In genomic region chr6:114918994-114919393, GRCm38 (mm10) we compare ENCODE assay signal across 9 mouse cellular contexts. TPM values are rescaled to one million over a fixed set of nuclear protein-coding genes. Genes with fewer than 3 reads are reported as not detected.
DNase-seq lines count a peak whose midpoint lies in the region; ATAC-seq and TF ChIP-seq lines count a peak whose summit lies in the region.
"Had no signal": no experiment of that assay in that cellular context is flagged by ENCODE, and none has a peak within 500 bp of the region (broad histone marks: within the 10 kb centered on the region; RNA-seq: fewer than 3 reads in every experiment).

No protein-coding gene starts in this region.

- in situ Hi-C loops in CH12.LX (cut with MboI; ENCODE audit: low pct_ligation_motif_present, low pct_unique_long_range_greater_than_20kb, low sequenced_read_pairs) = no loop called here

- no peak for ATAC-seq in heart, embryonic 16.5 days (replicated peaks; ENCODE audit: extremely low read depth, insufficient read depth, low FRiP score)
- no peak for ATAC-seq in liver, embryonic 16.5 days (ENCODE audit: low read depth)

- peak overlapping the region; percentile 95 for H3K27ac ChIP-seq in gastrocnemius, adult 2 months
- peak overlapping the region; percentile 4; the same call in 1 of the 2 replicates for H3K27ac ChIP-seq in CH12.LX (ENCODE audit: insufficient read depth, low read depth)
- peak overlapping the region; percentile 88 for H3K27ac ChIP-seq in heart, embryonic 16.5 days (ENCODE audit: low read length)
- no peak overlapping the region for H3K27ac ChIP-seq in liver, embryonic 16.5 days (ENCODE audit: low read length)

- peaks cover 0 to 31% of the 10 kb centered on the region in 2 experiments for H3K36me3 ChIP-seq in CH12.LX (replicated peaks in 1 of 2; ENCODE audit: control insufficient read depth in 1 of 2, insufficient read depth in 1 of 2, low read length in 1 of 2)
- no peaks in the 10 kb centered on the region for H3K36me3 ChIP-seq in heart, embryonic 16.5 days (ENCODE audit: control insufficient read depth, insufficient read depth)
- no peaks in the 10 kb centered on the region for H3K36me3 ChIP-seq in liver, embryonic 16.5 days (ENCODE audit: control insufficient read depth, insufficient read depth)

- H3K79me2 ChIP-seq in CH12.LX (replicated peaks; ENCODE audit: control insufficient read depth, extremely low read depth, insufficient read depth, poor library complexity, severe bottlenecking) = peaks cover 89% of the 10 kb centered on the region

- H3K9me3 ChIP-seq in CH12.LX (replicated peaks; ENCODE audit: low read length) = no peaks in the 10 kb centered on the region
- no peaks in the 10 kb centered on the region for H3K9me3 ChIP-seq in heart, embryonic 16.5 days (replicated peaks; ENCODE audit: control insufficient read depth, low read length)
- no peaks in the 10 kb centered on the region for H3K9me3 ChIP-seq in liver, embryonic 16.5 days (replicated peaks; ENCODE audit: control insufficient read depth, low read length)

- no peak for TF ChIP-seq EP300 in CH12.LX (IDR thresholded peaks at IDR 0.05; ENCODE audit: low read length)

- peak overlapping the region; percentile 75 for H3K4me3 ChIP-seq in gastrocnemius, adult 2 months
- H3K4me3 ChIP-seq in CH12.LX (replicated peaks in 1 of 3; ENCODE audit: low read depth in 2 of 3, low read length in 2 of 3, poor library complexity in 1 of 3) = peak overlapping the region; percentile 28 to 93 (median 73)
- H3K4me3 ChIP-seq in heart, embryonic 16.5 days (ENCODE audit: low read length) = peak overlapping the region; percentile 90
- H3K4me3 ChIP-seq in liver, embryonic 16.5 days (ENCODE audit: low read depth, low read length) = no peak overlapping the region

- 64% methylated on average over 9 of the region's 9 CpGs for WGBS in heart, embryonic 16.5 days
- whole genome bisulfite sequencing in liver, embryonic 16.5 days (ENCODE audit: insufficient replicate concordance) = 60% methylated on average over 9 of the region's 9 CpGs

- intact Hi-C loops in gastrocnemius, adult 2 months (cut with DNase I) = no loop called here
- intact Hi-C loops in gastrocnemius, postnatal 36 days (cut with DNase I) = no loop called here

- peak; percentile 58 for DNase-seq in gastrocnemius, adult 2 months
- DNase-seq in gastrocnemius, postnatal 36 days = no peak
- no peak for DNase-seq in CH12.LX (ENCODE audit: extremely low read depth)
- DNase-seq in right cerebral cortex, postnatal 14 days = no peak
- DNase-seq in MN1 (ENCODE audit: low spot score) = no peak
- no peak for DNase-seq in right cerebral cortex, postnatal 36 days (ENCODE audit: low spot score in 2 of 2)
- DNase-seq: right cerebral cortex, postnatal 25 days had no signal

- H3K27me3 ChIP-seq in CH12.LX (replicated peaks) = no peaks in the 10 kb centered on the region
- H3K27me3 ChIP-seq in heart, embryonic 16.5 days (ENCODE audit: control insufficient read depth, insufficient read depth, low read length) = no peaks in the 10 kb centered on the region
- no peaks in the 10 kb centered on the region for H3K27me3 ChIP-seq in liver, embryonic 16.5 days (ENCODE audit: control insufficient read depth, insufficient read depth, low read depth, low read length)

- no peak for TF ChIP-seq CTCF in gastrocnemius, adult 2 months (IDR thresholded peaks at IDR 0.05)
- TF ChIP-seq CTCF in CH12.LX (conservative IDR thresholded peaks at IDR 0.05 in 1 of 2, IDR thresholded peaks at IDR 0.05 in 1 of 2; ENCODE audit: low read depth in 2 of 2, low read length in 2 of 2) = no peak

- peak overlapping the region; percentile 97; the same call in 1 of the 2 replicates for H3K9ac ChIP-seq in CH12.LX (ENCODE audit: insufficient read depth, low read depth)
- peak overlapping the region; percentile 97 for H3K9ac ChIP-seq in heart, embryonic 16.5 days (ENCODE audit: low read length)
- H3K9ac ChIP-seq in liver, embryonic 16.5 days (ENCODE audit: low read depth, low read length) = no peak overlapping the region; the same call in 1 of the 2 replicates

- dilution Hi-C loops in CH12.LX (cut with MboI; ENCODE audit: extremely low pct_ligation_motif_present, extremely low pct_unique_long_range_greater_than_20kb, low sequenced_read_pairs) = no loop called here

- TF ChIP-seq RAD21 in CH12.LX (IDR thresholded peaks at IDR 0.05; ENCODE audit: low read depth, low read length) = no peak

- no peak for TF ChIP-seq POLR2A in CH12.LX (IDR thresholded peaks at IDR 0.05; ENCODE audit: low read depth, low read length)

- peak overlapping the region; percentile 77 for H3K4me2 ChIP-seq in CH12.LX (ENCODE audit: insufficient read depth, low read depth, poor library complexity, severe bottlenecking)
- peak overlapping the region; percentile 63 for H3K4me2 ChIP-seq in heart, embryonic 16.5 days (ENCODE audit: low read depth, low read length)
- H3K4me2 ChIP-seq in liver, embryonic 16.5 days (ENCODE audit: low read depth, low read length) = peak overlapping the region; percentile 75; the same call in 1 of the 2 replicates

- H3K4me1 ChIP-seq in CH12.LX (ENCODE audit: control insufficient read depth in 1 of 2, insufficient read depth in 2 of 2) = peaks cover 19 to 52% of the 10 kb centered on the region in 2 experiments
- H3K4me1 ChIP-seq in heart, embryonic 16.5 days (ENCODE audit: control insufficient read depth, insufficient read depth, low read length) = peaks cover 55% of the 10 kb centered on the region
- peaks cover 41% of the 10 kb centered on the region for H3K4me1 ChIP-seq in liver, embryonic 16.5 days (ENCODE audit: control insufficient read depth, low read depth, low read length)

TF ChIP-seq in CH12.LX, 34 proteins besides CTCF, POLR2A, EP300 and RAD21:
- TF ChIP-seq PAX5 (IDR thresholded peaks at IDR 0.05; ENCODE audit: low read length) (no peak), MXI1 (IDR thresholded peaks at IDR 0.05; ENCODE audit: low read depth, low read length) (0 out of 2 replicates have a peak, but pooled peaks have one; percentile 8), TBP (conservative IDR thresholded peaks at IDR 0.05; ENCODE audit: low read depth, low read length) (no peak), TCF12 (IDR thresholded peaks at IDR 0.05; ENCODE audit: low read depth, low read length) (no peak)

RNA-seq across cellular contexts. Expression of gene Vgll4, which starts 50.8 kb away (rescaled TPM):
- total RNA-seq in gastrocnemius, adult 2 months (2021) = 10 to 100 TPM; 16.7 to 25.6 TPM
- 10 to 100 TPM; 13.4 to 14.5 TPM for total RNA-seq in gastrocnemius, postnatal 36 days (2021)
- total RNA-seq in CH12.LX (2012; rRNA removed) (73.7 and 85.1 TPM in 2 replicates), CH12.LX (2014; rRNA removed) (29.3 and 34.6 TPM in 2 replicates)
- polyA plus RNA-seq in CH12.LX (2012; ENCODE audit: insufficient read length, low read depth) = 32.4 and 37.3 TPM in 2 replicates
- 65.3 and 68.0 TPM in 2 replicates for polyA plus RNA-seq in heart, embryonic 16.5 days (2015; fragmentation: Nextera tagmentation; extraction: Ambion mirVana)
- 10.0 TPM in 2 replicates for polyA plus RNA-seq in liver, embryonic 16.5 days (2015; fragmentation: Nextera tagmentation; extraction: Ambion mirVana)
